Comparison of ENCODE assay signal across 8 mouse cellular contexts in genomic region chr4:114406355-114407101, GRCm38 (mm10). TPM values are rescaled to one million over a fixed set of nuclear protein-coding genes. Genes with fewer than 3 reads are reported as not detected.
DNase-seq lines count a peak whose midpoint lies in the region; ATAC-seq and TF ChIP-seq lines count a peak whose summit lies in the region.

Trabd2b (plus strand) TSS chr4:114406724.

- peak within 1 kb of the TSS; percentile 96 for H3K4me2 ChIP-seq in midbrain, embryonic 11.5 days

- TF ChIP-seq EP300 in heart, adult 2 months (IDR thresholded peaks at IDR 0.05; ENCODE audit: insufficient read depth, low read depth, low read length) = no peak

- no peaks in the 10 kb centered on the region for H3K9me3 ChIP-seq in midbrain, embryonic 11.5 days (ENCODE audit: control insufficient read depth, low read length)

- peak within 1 kb of the TSS; percentile 97 for H3K9ac ChIP-seq in heart, adult 2 months (ENCODE audit: low read depth, low read length)
- H3K9ac ChIP-seq in midbrain, embryonic 11.5 days (ENCODE audit: low read length) = peak within 1 kb of the TSS; percentile 78

- intact Hi-C loops in heart, adult 2 months (cut with DNase I) = loop anchor here (5.0 kb wide), 3 partner anchors 36 to 206 kb away; no protein-coding TSS in a partner anchor

- no peak for TF ChIP-seq CTCF in layer of hippocampus, adult 2 months (conservative IDR thresholded peaks at IDR 0.05)
- TF ChIP-seq CTCF in heart, adult 2 months (IDR thresholded peaks at IDR 0.05) = no peak
- TF ChIP-seq CTCF in kidney, adult 2 months (conservative IDR thresholded peaks at IDR 0.05; ENCODE audit: insufficient read depth, insufficient read length, low read depth, low read length) = no peak

- peak within 1 kb of the TSS; percentile 61 for H3K4me3 ChIP-seq in layer of hippocampus, adult 2 months
- H3K4me3 ChIP-seq in heart, adult 2 months = peak within 1 kb of the TSS; percentile 70
- H3K4me3 ChIP-seq in kidney, adult 2 months (ENCODE audit: insufficient read depth, low read depth, low read length) = peak within 1 kb of the TSS; percentile 71
- peak within 1 kb of the TSS; percentile 79 for H3K4me3 ChIP-seq in midbrain, embryonic 11.5 days (ENCODE audit: low read depth, low read length)

- H3K4me1 ChIP-seq in heart, adult 2 months (ENCODE audit: control insufficient read depth, insufficient read depth, low read length) = peaks cover 5% of the 10 kb centered on the region
- H3K4me1 ChIP-seq in kidney, adult 2 months (ENCODE audit: control insufficient read depth, insufficient read depth, low read length) = peaks cover 39% of the 10 kb centered on the region
- H3K4me1 ChIP-seq in midbrain, embryonic 11.5 days (ENCODE audit: control insufficient read depth, insufficient read depth, low read length) = peaks cover 23% of the 10 kb centered on the region

- TF ChIP-seq POLR2A in heart, adult 2 months (IDR thresholded peaks at IDR 0.05; ENCODE audit: insufficient read depth, low read depth, low read length) = no peak
- no peak for TF ChIP-seq POLR2A in kidney, adult 2 months (IDR thresholded peaks at IDR 0.05; ENCODE audit: low read depth, low read length)

- H3K27me3 ChIP-seq in heart, adult 2 months (ENCODE audit: control insufficient read depth, insufficient read depth, low read length) = no peaks in the 10 kb centered on the region
- no peaks in the 10 kb centered on the region for H3K27me3 ChIP-seq in kidney, adult 2 months (replicated peaks; ENCODE audit: control insufficient read depth, insufficient read depth, low read length)
- peaks cover 6% of the 10 kb centered on the region for H3K27me3 ChIP-seq in midbrain, embryonic 11.5 days (ENCODE audit: control insufficient read depth, insufficient read depth, low read length)

- no peak for DNase-seq in layer of hippocampus, adult 2 months (ENCODE audit: low spot score in 2 of 2)
- DNase-seq in layer of hippocampus, postnatal 36 days = no peak
- DNase-seq in adrenal gland, postnatal 10 days = peak; percentile 15
- DNase-seq in heart, adult 2 months = peak; percentile 46 to 65
- DNase-seq in kidney, adult 2 months = peak; percentile 49
- DNase-seq in midbrain, embryonic 11.5 days (ENCODE audit: low spot score, missing footprints) = peak; percentile 92
- DNase-seq in right cerebral cortex, postnatal 4 days = no peak
- no peak for DNase-seq in urinary bladder, postnatal 36 days (ENCODE audit: low spot score in 2 of 2)

- no peaks in the 10 kb centered on the region for H3K36me3 ChIP-seq in heart, adult 2 months (ENCODE audit: control insufficient read depth, insufficient read depth, low read length)
- H3K36me3 ChIP-seq in kidney, adult 2 months (ENCODE audit: control insufficient read depth, insufficient read depth, low read length) = no peaks in the 10 kb centered on the region; the same call in 1 of the 2 replicates
- H3K36me3 ChIP-seq in midbrain, embryonic 11.5 days (ENCODE audit: control insufficient read depth, insufficient read depth, low read length) = no peaks in the 10 kb centered on the region

- no peaks in the 10 kb centered on the region for H3K79me2 ChIP-seq in heart, adult 2 months (replicated peaks; ENCODE audit: control insufficient read depth, insufficient read depth, low read length)

- peak; percentile 62 for ATAC-seq in midbrain, embryonic 11.5 days (ENCODE audit: low FRiP score)

- peak within 1 kb of the TSS; percentile 67 for H3K27ac ChIP-seq in layer of hippocampus, adult 2 months
- H3K27ac ChIP-seq in heart, adult 2 months = peak within 1 kb of the TSS; percentile 85
- peak within 1 kb of the TSS; percentile 91 for H3K27ac ChIP-seq in kidney, adult 2 months (ENCODE audit: insufficient read depth, low read depth, low read length)
- peak within 1 kb of the TSS; percentile 68 for H3K27ac ChIP-seq in midbrain, embryonic 11.5 days (ENCODE audit: low read depth, low read length)

- 2% methylated on average over 49 of the region's 61 CpGs for WGBS in heart, adult 2 months
- 3% methylated on average over 61 of the region's 61 CpGs for WGBS in kidney, adult 2 months
- WGBS in midbrain, embryonic 11.5 days = under 1% methylated on average over 43 of the region's 61 CpGs

RNA-seq across cellular contexts. Expression of gene Trabd2b, which starts in this region (rescaled TPM):
- 1 to 10 TPM; 1.5 to 1.6 TPM for total RNA-seq in layer of hippocampus, adult 2 months (2021)
- total RNA-seq in layer of hippocampus, postnatal 36 days (2021) = 1 to 10 TPM; 1.0 to 1.8 TPM
- total RNA-seq in adrenal gland, postnatal 10 days (2021) = 1 to 10 TPM; 1.7 to 1.8 TPM
- total RNA-seq in heart, adult 2 months (2021) = 10 to 100 TPM; 60.1 to 69.8 TPM
- polyA plus RNA-seq in heart, adult 2 months (2012; rRNA removed) = 29.1 and 42.7 TPM in 2 replicates
- polyA plus RNA-seq in kidney, adult 2 months (2012; rRNA removed) = 31.5 and 32.2 TPM in 2 replicates
- polyA plus RNA-seq in midbrain, embryonic 11.5 days (2014; fragmentation: Nextera tagmentation; extraction: Ambion mirVana) = 2.1 and 2.2 TPM in 2 replicates

Comparison
In these comparisons a context has a peak if more than half of its experiments do, and no peak if none do; other contexts are left out.
1. RNA of gene Trabd2b (total RNA-seq): 60.1 to 69.8 TPM in heart, adult 2 months; 1.7 to 1.8 TPM in adrenal gland, postnatal 10 days, 1.0 to 1.8 TPM in layer of hippocampus, postnatal 36 days and 1.5 to 1.6 TPM in layer of hippocampus, adult 2 months; every median in the first group is over 10 times any median in the second.
2. DNase-seq: peak in adrenal gland, postnatal 10 days (single experiment), heart, adult 2 months (2 of 2), kidney, adult 2 months (single experiment) and midbrain, embryonic 11.5 days (single experiment); none in layer of hippocampus, adult 2 months (0 of 2), layer of hippocampus, postnatal 36 days (0 of 2), right cerebral cortex, postnatal 4 days (single experiment) and urinary bladder, postnatal 36 days (0 of 2).
3. Peak in every context shown above with its lines, with median percentiles within 50 percentile points of each other: H3K27ac ChIP-seq and H3K4me3 ChIP-seq.